Mouse (Mus musculus): Measurements from ENCODE around the gene Gm36176.
A peak's percentile ranks its signal among the peaks of the same experiment; 100 is the strongest.

Gene Gm36176

GRCm38 (mm10) chr10:77882553-77882952, 36.0 kb downstream of the Gm36176 start:
- DNase-seq, result no peak

DNA sequence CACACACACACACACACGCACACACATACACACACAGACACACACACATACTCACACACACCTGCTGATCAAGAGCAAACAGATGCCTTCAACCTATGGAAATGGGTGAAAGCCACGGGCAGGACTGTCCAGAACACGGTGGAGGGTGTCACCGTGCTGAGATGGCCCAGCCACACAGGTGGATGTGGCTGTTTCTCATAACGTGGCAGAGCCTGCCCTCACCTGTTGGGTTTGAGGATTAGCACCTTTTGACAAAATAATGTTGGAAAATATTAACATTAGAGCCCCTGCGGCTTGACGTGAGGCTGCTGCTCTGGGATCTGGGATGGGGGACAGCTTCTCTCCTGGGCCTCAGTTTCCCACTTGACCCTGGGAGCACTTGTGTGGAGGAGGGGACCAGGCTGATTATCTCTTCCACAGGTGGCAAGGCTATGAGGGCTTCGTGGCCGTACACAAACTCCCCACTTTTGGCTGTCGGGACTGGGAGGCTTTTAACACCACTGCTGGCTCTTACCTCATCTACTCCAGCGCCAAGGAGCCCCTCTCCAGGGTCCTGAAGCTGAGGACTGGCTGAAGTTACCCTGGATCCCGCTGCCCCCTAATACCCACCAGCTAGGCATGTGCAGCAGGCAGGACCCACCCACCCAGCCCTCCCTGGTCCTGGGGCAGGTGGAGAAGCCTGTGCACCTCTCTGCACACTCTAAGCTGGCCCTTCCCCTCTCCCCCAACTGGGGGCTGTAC, 39.6 kb downstream of the Gm36176 start:
- no peak for DNase-seq

DNA sequence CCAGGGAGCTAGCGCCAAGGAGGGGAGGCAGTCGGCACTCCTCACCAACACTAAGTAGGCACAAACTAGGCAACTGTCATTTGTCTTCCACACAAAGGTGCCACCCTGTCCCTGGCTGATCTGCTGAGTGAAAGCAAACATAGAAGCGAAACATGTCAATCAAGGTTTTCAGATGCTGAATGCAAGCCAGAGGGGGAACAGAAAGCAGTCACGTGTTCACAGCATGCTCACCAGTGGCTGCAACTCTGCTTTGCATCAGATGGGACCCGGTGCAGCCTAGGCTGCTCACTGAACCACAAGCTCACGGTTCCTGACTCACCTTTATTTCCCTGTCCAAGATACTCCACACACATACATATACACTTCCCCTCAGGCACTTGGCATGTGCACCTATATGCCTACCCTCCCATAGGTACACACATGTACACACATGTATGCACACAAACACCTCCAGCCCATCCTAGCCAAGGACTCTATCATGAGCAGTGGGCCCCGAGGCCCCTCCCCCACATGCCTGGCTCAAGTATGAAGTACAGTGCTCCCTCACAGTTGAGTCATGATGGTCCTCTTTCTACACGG, 44.5 kb downstream of the Gm36176 start:
- peak in 1 of 2 experiments; percentile 18 for DNase-seq

GRCm38 (mm10) chr10:77895562-77895961, 49.0 kb downstream of the Gm36176 start:
- no peak for DNase-seq

Data from B cell, adult 2 months (primary cell).